Mouse (Mus musculus): Measurements from ENCODE around the gene Arl8a.

DNA sequence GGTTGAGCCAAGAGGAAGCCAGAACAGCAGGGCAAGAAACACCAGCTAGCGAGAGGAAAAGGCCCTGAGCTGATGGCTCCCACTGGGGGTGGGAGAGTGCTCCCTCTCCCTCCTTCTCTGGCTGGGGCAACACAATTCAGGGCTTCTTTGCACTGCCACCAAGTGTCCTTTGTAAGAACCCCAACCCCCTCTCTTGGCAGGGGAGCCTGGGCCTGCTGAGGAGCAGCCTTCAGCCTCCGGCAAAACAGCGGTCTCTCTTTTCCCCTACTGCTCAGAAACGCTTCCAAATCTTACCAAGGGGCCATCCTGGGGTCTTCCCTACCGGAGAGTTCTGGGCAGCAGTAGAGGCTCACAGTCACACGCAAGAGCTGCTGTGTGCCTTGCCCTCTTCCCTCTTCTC, 16.1 kb downstream of the Arl8a start:
- TF ChIP-seq CTCF (IDR thresholded peaks at IDR 0.05; ENCODE audit: low read depth, low read length): no peak
- TF ChIP-seq POLR2A (IDR thresholded peaks at IDR 0.05; ENCODE audit: borderline replicate concordance, low read depth, low read length): no peak

Measured in bone marrow macrophage, adult 2 months (primary cell).